Mouse (Mus musculus) liver, adult 2 months (tissue): ENCODE data around the gene Tti1.

Experiments
- CTCF ChIP-seq: fragments of 200-500 bp; IDR thresholded peaks from 2 replicates; pipeline ENCODE4 v1.5.1; 2011; ENCODE audit warnings: low read depth, low read length, control low read depth
- POLR2A ChIP-seq: fragments of 200-500 bp; IDR thresholded peaks from 2 replicates; pipeline ENCODE4 v1.6.1; 2011; ENCODE audit warnings: low read length, control low read depth; ENCODE audit not compliant: insufficient read depth; ENCODE audit errors: extremely low read depth

DNA sequence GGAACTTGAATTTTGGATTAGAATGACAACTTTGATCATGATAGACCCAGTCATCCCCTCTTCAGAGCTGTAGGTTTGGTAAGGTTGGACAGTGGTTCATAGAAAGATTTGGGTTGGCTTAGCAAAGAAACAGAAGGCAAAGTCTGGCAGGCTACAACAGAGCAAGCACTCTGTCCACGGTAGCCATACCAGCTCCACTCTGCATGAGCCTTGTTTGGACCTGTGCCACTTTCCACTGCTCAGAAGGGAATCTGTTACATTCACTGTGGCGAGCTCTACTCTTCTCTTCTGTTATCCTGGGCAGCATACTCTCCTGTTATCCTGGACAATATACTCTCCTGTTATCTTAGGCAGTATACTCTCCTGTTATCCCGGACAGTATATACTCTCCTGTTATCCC is 29.4 kb downstream of the Tti1 start:
- TF ChIP-seq CTCF = no peak
- TF ChIP-seq POLR2A = no peak
